Mouse (Mus musculus) MEL (cell line): ENCODE results near the gene Ldlrap1.

Source experiments
- CTCF ChIP-seq, 3 experiments: IDR thresholded peaks in 2 of 3; conservative IDR thresholded peaks in 1 of 3; 2 replicates each; pipeline ENCODE4 v1.5.1; 2011 to 2012; ENCODE audit warnings: low read length in 3 of 3, low read depth in 2 of 3, mild to moderate bottlenecking in 2 of 3, improper control_type of control experiment in 1 of 3, inconsistent platforms in 1 of 3, mixed read lengths in 1 of 3, moderate library complexity in 1 of 3; ENCODE audit not compliant: control insufficient read depth in 1 of 3, insufficient read depth in 1 of 3, poor library complexity in 1 of 3, severe bottlenecking in 1 of 3
- EP300 ChIP-seq, 2 experiments: IDR thresholded peaks; 2 replicates each; pipeline ENCODE4 v1.6.1; 2011; ENCODE audit warnings: improper control_type of control experiment in 2 of 2, low read length in 2 of 2, low read depth in 1 of 2, mild to moderate bottlenecking in 1 of 2
- KAT2A ChIP-seq: conservative IDR thresholded peaks from 2 replicates; pipeline ENCODE4 v1.6.1; 2012; ENCODE audit warnings: low read depth, low read length, improper control_type of control experiment, inconsistent platforms
- MYB ChIP-seq: IDR thresholded peaks from 2 replicates; pipeline ENCODE4 v1.6.1; 2011; ENCODE audit warnings: mild to moderate bottlenecking, low read depth, low read length, improper control_type of control experiment
- NELFE ChIP-seq: IDR thresholded peaks from 2 replicates; pipeline ENCODE4 v1.6.1; 2011; ENCODE audit warnings: low read depth, low read length, improper control_type of control experiment
- POLR2AphosphoS2 ChIP-seq: IDR thresholded peaks from 2 replicates; pipeline ENCODE4 v1.6.1; 2011; ENCODE audit warnings: low read length, improper control_type of control experiment
- SIN3A ChIP-seq: IDR thresholded peaks from 2 replicates; pipeline ENCODE4 v1.6.1; 2012; ENCODE audit warnings: low read length, improper control_type of control experiment, inconsistent platforms
- TAL1 ChIP-seq: IDR thresholded peaks from 2 replicates; pipeline ENCODE4 v1.6.1; 2012; ENCODE audit warnings: mild to moderate bottlenecking, inconsistent platforms, low read length, moderate library complexity, mixed read lengths
- TCF12 ChIP-seq: IDR thresholded peaks from 2 replicates; pipeline ENCODE4 v1.6.1; 2014; ENCODE audit warnings: low read depth, mild to moderate bottlenecking, inconsistent platforms, low read length, improper control_type of control experiment, moderate library complexity
- ZC3H11A ChIP-seq: IDR thresholded peaks from 2 replicates; pipeline ENCODE4 v1.6.1; 2012; ENCODE audit warnings: low read depth, mild to moderate bottlenecking, inconsistent platforms, low read length, improper control_type of control experiment
- ZKSCAN1 ChIP-seq: IDR thresholded peaks from 2 replicates; pipeline ENCODE4 v1.6.1; 2012; ENCODE audit warnings: low read depth, mild to moderate bottlenecking, inconsistent platforms, low read length, improper control_type of control experiment, moderate library complexity

DNA sequence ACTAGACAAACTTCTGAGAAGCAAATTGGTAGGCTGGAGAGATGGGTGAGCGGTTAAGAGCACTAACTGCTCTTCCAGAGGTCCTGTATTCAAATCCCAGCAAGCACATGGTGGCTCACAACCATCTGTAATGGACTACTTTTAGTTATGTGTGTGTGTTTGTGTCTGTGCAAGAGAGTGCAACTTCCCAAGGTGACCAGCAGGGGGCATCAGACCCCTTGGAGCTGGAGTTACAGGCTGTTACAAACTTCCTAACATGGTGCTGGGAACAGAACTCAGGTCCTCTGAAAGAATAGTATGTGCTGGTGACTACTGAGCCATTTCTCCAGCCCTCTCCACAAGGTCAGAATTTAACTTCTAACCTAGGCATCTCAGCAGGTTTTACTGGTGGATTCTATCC, 75.4 kb downstream of the Ldlrap1 start:
- TF ChIP-seq MYB (no peak), NELFE (no peak), TCF12 (no peak), SIN3A (no peak), CTCF (IDR thresholded peaks at IDR 0.05 in 2 of 3, conservative IDR thresholded peaks at IDR 0.05 in 1 of 3; ENCODE audit: control insufficient read depth in 1 of 3, insufficient read depth in 1 of 3, low read depth in 2 of 3, low read length in 3 of 3, poor library complexity in 1 of 3, severe bottlenecking in 1 of 3) (peak; percentile 35 to 41 (median 36); a peak in 4 of 6 replicates), POLR2AphosphoS2 (no peak), ZKSCAN1 (no peak), EP300 (IDR thresholded peaks at IDR 0.05; ENCODE audit: low read depth in 1 of 2, low read length in 2 of 2) (no peak), TAL1 (no peak), ZC3H11A (no peak), KAT2A (no peak)
